8 mouse cellular contexts compared by ENCODE assay signal in the genomic region with DNA sequence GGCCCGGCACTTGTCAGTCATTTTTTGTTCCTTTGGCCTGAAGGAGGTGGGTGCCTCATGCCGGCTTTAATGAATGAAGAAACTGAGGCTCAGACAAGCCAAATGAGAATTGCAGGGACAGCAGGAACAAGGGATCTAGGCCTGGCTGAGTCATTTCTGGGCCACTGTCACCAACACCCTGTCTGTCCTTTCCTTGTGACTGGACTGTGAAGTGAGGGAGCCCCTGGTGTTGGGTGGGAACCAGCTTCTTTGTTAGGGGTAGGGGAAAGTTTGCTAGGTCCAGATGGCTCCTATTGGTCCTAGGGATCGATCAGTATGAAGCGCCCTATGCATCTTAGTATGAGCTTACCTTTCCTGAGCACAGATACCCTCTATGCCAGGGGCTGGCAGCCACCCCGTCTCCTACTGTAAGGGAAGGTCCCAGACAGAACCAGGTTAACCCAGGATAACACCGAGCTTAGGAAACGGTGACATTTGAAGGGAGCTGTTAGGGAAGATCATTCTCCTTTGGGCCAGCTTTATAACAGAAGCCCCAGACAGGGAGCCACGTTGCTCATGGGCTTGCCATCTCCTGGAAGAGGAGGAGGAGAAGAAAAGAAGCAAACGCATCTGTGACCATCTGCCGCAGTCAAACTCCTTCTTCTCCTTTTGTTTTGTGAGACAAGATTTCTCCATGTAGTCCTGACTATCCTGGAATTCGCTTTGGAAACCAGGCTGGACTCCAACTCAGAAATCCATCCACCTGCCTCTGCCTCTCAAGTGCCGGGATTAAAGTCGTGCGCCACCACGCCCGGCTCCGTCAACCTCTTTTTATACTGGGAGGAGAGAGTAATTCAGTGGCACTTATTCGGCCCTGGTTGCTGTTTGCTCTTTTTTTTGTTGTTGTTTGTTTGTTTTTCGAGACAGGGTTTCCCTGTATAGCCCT. TPM values are rescaled to one million over a fixed set of nuclear protein-coding genes. Genes with fewer than 3 reads are reported as not detected.
DNase-seq lines count a peak whose midpoint lies in the region; ATAC-seq and TF ChIP-seq lines count a peak whose summit lies in the region.

No protein-coding gene starts in this region.

- WGBS in lung, embryonic 14.5 days = 77% methylated on average over 19 of the region's 19 CpGs
- WGBS in forebrain, embryonic 14.5 days = 82% methylated on average over 19 of the region's 19 CpGs
- WGBS in limb, embryonic 12.5 days = 82% methylated on average over 19 of the region's 19 CpGs
- 81% methylated on average over 19 of the region's 19 CpGs for WGBS in neural tube, embryonic 15.5 days

- H3K9ac ChIP-seq in lung, embryonic 14.5 days = no peak overlapping the region
- no peak overlapping the region for H3K9ac ChIP-seq in forebrain, embryonic 14.5 days (ENCODE audit: low read length)
- no peak overlapping the region for H3K9ac ChIP-seq in limb, embryonic 12.5 days (replicated peaks)
- H3K9ac ChIP-seq in neural tube, embryonic 15.5 days (replicated peaks) = no peak overlapping the region

- H3K4me2 ChIP-seq in lung, embryonic 14.5 days = peak overlapping the region; percentile 94
- H3K4me2 ChIP-seq in forebrain, embryonic 14.5 days (ENCODE audit: low read length) = peak overlapping the region; percentile 99
- H3K4me2 ChIP-seq in limb, embryonic 12.5 days = peak overlapping the region; percentile 99
- H3K4me2 ChIP-seq in neural tube, embryonic 15.5 days = peak overlapping the region; percentile 98

- H3K27ac ChIP-seq in lung, embryonic 14.5 days (ENCODE audit: low read depth) = peak overlapping the region; percentile 89; the same call in 1 of the 2 replicates
- H3K27ac ChIP-seq in forebrain, embryonic 14.5 days (ENCODE audit: low read depth, low read length) = no peak overlapping the region
- H3K27ac ChIP-seq in limb, embryonic 12.5 days = no peak overlapping the region
- H3K27ac ChIP-seq in neural tube, embryonic 15.5 days (replicated peaks) = peak overlapping the region; percentile 51

- H3K36me3 ChIP-seq in lung, embryonic 14.5 days (ENCODE audit: insufficient read depth) = peaks cover 4% of the 10 kb centered on the region; the same call in 1 of the 2 replicates
- peaks cover 7% of the 10 kb centered on the region; the same call in 1 of the 2 replicates for H3K36me3 ChIP-seq in forebrain, embryonic 14.5 days (ENCODE audit: control insufficient read depth, insufficient read depth, low read length)
- H3K36me3 ChIP-seq in limb, embryonic 12.5 days = 0 out of 2 replicates have a peak, but pooled peaks cover 5% of the 10 kb centered on the region
- H3K36me3 ChIP-seq in neural tube, embryonic 15.5 days = no peaks in the 10 kb centered on the region

- no peak for DNase-seq in lung, embryonic 14.5 days
- no peak for DNase-seq in lung, postnatal 36 days
- DNase-seq in forebrain, embryonic 14.5 days (ENCODE audit: low spot score) = no peak
- DNase-seq in urinary bladder, adult 2 months (ENCODE audit: low spot score) = no peak
- DNase-seq in cerebellum, postnatal 4 days (ENCODE audit: low spot score in 2 of 2) = no peak
- no peak for DNase-seq in urinary bladder, postnatal 36 days (ENCODE audit: low spot score in 2 of 2)

- ATAC-seq in lung, embryonic 14.5 days (ENCODE audit: insufficient read depth) = no peak
- ATAC-seq in forebrain, embryonic 14.5 days = no peak
- ATAC-seq in limb, embryonic 12.5 days (ENCODE audit: insufficient number of reproducible peaks, insufficient read depth, low FRiP score, low TSS enrichment, low read depth) = no peak
- ATAC-seq in neural tube, embryonic 15.5 days (ENCODE audit: low FRiP score) = no peak

- H3K27me3 ChIP-seq in lung, embryonic 14.5 days (ENCODE audit: insufficient read depth, low read length) = peaks cover 27% of the 10 kb centered on the region
- no peaks in the 10 kb centered on the region for H3K27me3 ChIP-seq in forebrain, embryonic 14.5 days (replicated peaks; ENCODE audit: control insufficient read depth, insufficient read depth, low read length)
- H3K27me3 ChIP-seq in limb, embryonic 12.5 days = peaks cover 41% of the 10 kb centered on the region
- H3K27me3 ChIP-seq in neural tube, embryonic 15.5 days (replicated peaks) = peaks cover 24% of the 10 kb centered on the region

- no peak for TF ChIP-seq CTCF in lung, embryonic 14.5 days (IDR thresholded peaks at IDR 0.05; ENCODE audit: low read depth)

- no peaks in the 10 kb centered on the region for H3K9me3 ChIP-seq in lung, embryonic 14.5 days (ENCODE audit: low read depth, low read length)
- no peaks in the 10 kb centered on the region for H3K9me3 ChIP-seq in forebrain, embryonic 14.5 days (replicated peaks; ENCODE audit: control insufficient read depth, low read length)
- no peaks in the 10 kb centered on the region for H3K9me3 ChIP-seq in limb, embryonic 12.5 days
- no peaks in the 10 kb centered on the region for H3K9me3 ChIP-seq in neural tube, embryonic 15.5 days (replicated peaks)

- H3K4me1 ChIP-seq in lung, embryonic 14.5 days (ENCODE audit: insufficient read depth) = peaks cover 16% of the 10 kb centered on the region
- peaks cover 31% of the 10 kb centered on the region for H3K4me1 ChIP-seq in forebrain, embryonic 14.5 days (ENCODE audit: control insufficient read depth, insufficient read depth, low read length)
- peaks cover 32% of the 10 kb centered on the region for H3K4me1 ChIP-seq in limb, embryonic 12.5 days (replicated peaks)
- peaks cover 63% of the 10 kb centered on the region for H3K4me1 ChIP-seq in neural tube, embryonic 15.5 days

- H3K4me3 ChIP-seq in lung, embryonic 14.5 days (ENCODE audit: low read depth, low read length) = peak overlapping the region; percentile 59
- H3K4me3 ChIP-seq in forebrain, embryonic 14.5 days (ENCODE audit: low read depth, low read length) = no peak overlapping the region
- H3K4me3 ChIP-seq in limb, embryonic 12.5 days (replicated peaks) = peak overlapping the region; percentile 67; the same call in 1 of the 2 replicates
- H3K4me3 ChIP-seq in neural tube, embryonic 15.5 days (replicated peaks) = peak overlapping the region; percentile 74; the same call in 1 of the 2 replicates

RNA-seq across cellular contexts. Expression of a gene that starts 1.0 kb away (rescaled TPM):
- 3.2 and 3.8 TPM in 2 replicates for polyA plus RNA-seq in lung, embryonic 14.5 days (2014; fragmentation: Nextera tagmentation; extraction: Ambion mirVana)
- 0.86 and 2.7 TPM in 2 replicates for polyA plus RNA-seq in forebrain, embryonic 14.5 days (2014; fragmentation: Nextera tagmentation; extraction: Ambion mirVana)
- polyA plus RNA-seq in limb, embryonic 12.5 days (2016; fragmentation: Nextera tagmentation; extraction: Ambion mirVana) = 1.1 and 1.6 TPM in 2 replicates
- 3.1 and 5.9 TPM in 2 replicates for polyA plus RNA-seq in neural tube, embryonic 15.5 days (2015; fragmentation: Nextera tagmentation; extraction: Ambion mirVana)
- polyA plus RNA-seq in urinary bladder, adult 2 months (2012; rRNA removed) = 42.8 and 59.9 TPM in 2 replicates

RNA-seq across cellular contexts. Expression of a gene that starts 1.3 kb away (rescaled TPM):
- 143 and 155 TPM in 2 replicates for polyA plus RNA-seq in lung, embryonic 14.5 days (2014; fragmentation: Nextera tagmentation; extraction: Ambion mirVana)
- 119 and 120 TPM in 2 replicates for polyA plus RNA-seq in forebrain, embryonic 14.5 days (2014; fragmentation: Nextera tagmentation; extraction: Ambion mirVana)
- 126 and 133 TPM in 2 replicates for polyA plus RNA-seq in limb, embryonic 12.5 days (2016; fragmentation: Nextera tagmentation; extraction: Ambion mirVana)
- polyA plus RNA-seq in neural tube, embryonic 15.5 days (2015; fragmentation: Nextera tagmentation; extraction: Ambion mirVana) = 96.3 and 112 TPM in 2 replicates
- 119 and 152 TPM in 2 replicates for polyA plus RNA-seq in urinary bladder, adult 2 months (2012; rRNA removed)

RNA-seq across cellular contexts. Expression of a gene that starts 30.7 kb away (rescaled TPM):
- polyA plus RNA-seq in lung, embryonic 14.5 days (2014; fragmentation: Nextera tagmentation; extraction: Ambion mirVana) = 26.7 and 29.9 TPM in 2 replicates
- 25.3 and 26.8 TPM in 2 replicates for polyA plus RNA-seq in forebrain, embryonic 14.5 days (2014; fragmentation: Nextera tagmentation; extraction: Ambion mirVana)
- polyA plus RNA-seq in limb, embryonic 12.5 days (2016; fragmentation: Nextera tagmentation; extraction: Ambion mirVana) = 62.7 and 67.1 TPM in 2 replicates
- polyA plus RNA-seq in neural tube, embryonic 15.5 days (2015; fragmentation: Nextera tagmentation; extraction: Ambion mirVana) = 24.9 and 26.0 TPM in 2 replicates
- 26.8 and 36.6 TPM in 2 replicates for polyA plus RNA-seq in urinary bladder, adult 2 months (2012; rRNA removed)

Comparison
In these comparisons a context has a peak if more than half of its experiments do, and no peak if none do; other contexts are left out.
1. H3K27ac ChIP-seq: peak in lung, embryonic 14.5 days (single experiment) and neural tube, embryonic 15.5 days (single experiment); none in forebrain, embryonic 14.5 days (single experiment) and limb, embryonic 12.5 days (single experiment).
2. Peak in every context shown above with its lines, with median percentiles within 50 percentile points of each other: H3K4me2 ChIP-seq.